Mouse (Mus musculus) layer of hippocampus, adult 18-20 months (tissue): ENCODE measurements around the gene Gp5. TPM values are rescaled to one million over a fixed set of nuclear protein-coding genes. Genes with fewer than 3 reads are reported as not detected.
A peak's percentile ranks its signal among the peaks of the same experiment; 100 is the strongest.

Experiments used
- DNase-seq, 2 experiments: peaks; one replicate each; pipeline ENCODE4 v3.0.0; 2022; ENCODE audit warnings: low spot score in 2 of 2
- total RNA-seq, 2 experiments: library from RNA; stranded (reverse); gene quantifications; 2 replicates each; pipeline ENCODE4 v1.2.3; 2021

Gp5 gene
- total RNA-seq, 2 experiments from 2014 or later = 1.3 to 1.7 TPM

GRCm38 (mm10) chr16:30280676-30281297 lies 29.8 kb downstream of the Gp5 start:
- DNase-seq = no peak

- no peak for DNase-seq
Measured at GRCm38 (mm10) chr16:30278406-30278805, 32.2 kb downstream of the Gp5 start.

- DNase-seq = no peak
Measured at GRCm38 (mm10) chr16:30275558-30276340, 34.8 kb downstream of the Gp5 start.

GRCm38 (mm10) chr16:30273065-30273464 lies 37.5 kb downstream of the Gp5 start:
- DNase-seq = no peak

- DNase-seq = peak in 1 of 2 experiments; percentile 35
Measured at GRCm38 (mm10) chr16:30271941-30272595, 38.5 kb downstream of the Gp5 start.

GRCm38 (mm10) chr16:30271223-30271761 lies 39.3 kb downstream of the Gp5 start:
- DNase-seq = no peak

- no peak for DNase-seq
Measured at GRCm38 (mm10) chr16:30267359-30267758, 43.2 kb downstream of the Gp5 start, which contains the start of gene Cpn2. Gene Cpn2, minus strand, starts transcription at chr16:30267499.

GRCm38 (mm10) chr16:30266561-30266960 lies 44.0 kb downstream of the Gp5 start:
- no peak for DNase-seq

- DNase-seq = no peak
Measured at GRCm38 (mm10) chr16:30265611-30266010, 45.0 kb downstream of the Gp5 start.

- no peak for DNase-seq
Measured at GRCm38 (mm10) chr16:30263156-30263555, 47.4 kb downstream of the Gp5 start.

GRCm38 (mm10) chr16:30262664-30263063 lies 47.9 kb downstream of the Gp5 start:
- peak; percentile 25 to 73 for DNase-seq

GRCm38 (mm10) chr16:30262157-30262556 lies 48.4 kb downstream of the Gp5 start:
- no peak for DNase-seq

- DNase-seq = no peak
Measured at GRCm38 (mm10) chr16:30261341-30261740, 49.2 kb downstream of the Gp5 start.

- no peak for DNase-seq
Measured at GRCm38 (mm10) chr16:30260012-30260635, 50.5 kb downstream of the Gp5 start.

- DNase-seq = no peak
Measured at GRCm38 (mm10) chr16:30259444-30259843, 51.1 kb downstream of the Gp5 start.

GRCm38 (mm10) chr16:30258441-30258840 lies 52.1 kb downstream of the Gp5 start:
- DNase-seq = no peak

- no peak for DNase-seq
Measured at GRCm38 (mm10) chr16:30257718-30258117, 52.9 kb downstream of the Gp5 start.
